Mouse (Mus musculus): ENCODE results near the gene Casp9. TPM values are rescaled to one million over a fixed set of nuclear protein-coding genes. Genes with fewer than 3 reads are reported as not detected.
A peak's percentile ranks its signal among the peaks of the same experiment; 100 is the strongest.

Casp9 gene
- polyA plus RNA-seq, 1 experiment from 2014 or later, result 21.8 TPM

- H3K9me3 ChIP-seq, result no peaks in the 10 kb centered on the region
- no peak for ATAC-seq
- no peaks in the 10 kb centered on the region for H3K4me1 ChIP-seq (replicated peaks)
- no peak within 1 kb of the TSS for H3K27ac ChIP-seq
- 53% methylated on average over 5 of the region's 5 CpGs for WGBS
- no peaks in the 10 kb centered on the region for H3K36me3 ChIP-seq
- no peak within 1 kb of the TSS for H3K4me2 ChIP-seq (replicated peaks)
- H3K4me3 ChIP-seq (replicated peaks), result no peak within 1 kb of the TSS
- no peaks in the 10 kb centered on the region for H3K27me3 ChIP-seq (replicated peaks)
- no peak within 1 kb of the TSS for H3K9ac ChIP-seq
These were observed 32.6 kb downstream of the Casp9 start, which contains the start of gene Cela2a for GRCm38 (mm10) chr4:141826060-141826459. Gene Cela2a, minus strand, starts transcription at chr4:141826160.

GRCm38 (mm10) chr4:141827401-141827800 lies 34.0 kb downstream of the Casp9 start:
- Histone ChIP-seq H3K4me2 (replicated peaks) (no peak overlapping the region), H3K4me3 (replicated peaks) (no peak overlapping the region), H3K27ac (no peak overlapping the region), H3K9me3 (no peaks in the 10 kb centered on the region), H3K27me3 (replicated peaks) (no peaks in the 10 kb centered on the region), H3K9ac (no peak overlapping the region), H3K36me3 (no peaks in the 10 kb centered on the region), H3K4me1 (replicated peaks) (no peaks in the 10 kb centered on the region)
- 90% methylated on average over 2 of the region's 2 CpGs for WGBS
- ATAC-seq, result peak; percentile 26; the same call in 1 of the 2 replicates

GRCm38 (mm10) chr4:141828177-141828576 lies 34.8 kb downstream of the Casp9 start:
- 55% methylated on average over 4 of the region's 4 CpGs for WGBS
- Histone ChIP-seq H3K27ac (no peak overlapping the region), H3K27me3 (replicated peaks) (no peaks in the 10 kb centered on the region), H3K9me3 (no peaks in the 10 kb centered on the region), H3K4me1 (replicated peaks) (no peaks in the 10 kb centered on the region), H3K36me3 (no peaks in the 10 kb centered on the region), H3K4me3 (replicated peaks) (no peak overlapping the region), H3K4me2 (replicated peaks) (no peak overlapping the region), H3K9ac (no peak overlapping the region)
- ATAC-seq, result no peak

- Histone ChIP-seq H3K9ac (no peak overlapping the region), H3K27ac (no peak overlapping the region), H3K4me3 (replicated peaks) (no peak overlapping the region), H3K4me2 (replicated peaks) (no peak overlapping the region), H3K27me3 (replicated peaks) (no peaks in the 10 kb centered on the region), H3K36me3 (no peaks in the 10 kb centered on the region), H3K9me3 (no peaks in the 10 kb centered on the region), H3K4me1 (replicated peaks) (0 out of 2 replicates have a peak, but pooled peaks cover 3% of the 10 kb centered on the region)
- WGBS, result 60% methylated on average over 11 of the region's 11 CpGs
- ATAC-seq, result no peak
These were observed 37.0 kb downstream of the Casp9 start for GRCm38 (mm10) chr4:141830381-141830780.

- Histone ChIP-seq H3K9ac (no peak overlapping the region), H3K27ac (no peak overlapping the region), H3K4me1 (replicated peaks) (0 out of 2 replicates have a peak, but pooled peaks cover 3% of the 10 kb centered on the region), H3K4me3 (replicated peaks) (no peak overlapping the region), H3K36me3 (no peaks in the 10 kb centered on the region), H3K27me3 (replicated peaks) (no peaks in the 10 kb centered on the region), H3K9me3 (no peaks in the 10 kb centered on the region), H3K4me2 (replicated peaks) (no peak overlapping the region)
- no peak for ATAC-seq
- 76% methylated on average over 7 of the region's 7 CpGs for WGBS
These were observed 37.9 kb downstream of the Casp9 start for GRCm38 (mm10) chr4:141831361-141831760.

GRCm38 (mm10) chr4:141833911-141834310 lies 40.5 kb downstream of the Casp9 start:
- ATAC-seq, result no peak
- no peak overlapping the region for H3K27ac ChIP-seq
- H3K9ac ChIP-seq, result no peak overlapping the region
- H3K4me1 ChIP-seq (replicated peaks), result 0 out of 2 replicates have a peak, but pooled peaks cover 3% of the 10 kb centered on the region
- H3K4me3 ChIP-seq (replicated peaks), result no peak overlapping the region
- no peaks in the 10 kb centered on the region for H3K9me3 ChIP-seq
- no peaks in the 10 kb centered on the region for H3K36me3 ChIP-seq
- H3K27me3 ChIP-seq (replicated peaks), result no peaks in the 10 kb centered on the region
- 32% methylated on average over 1 of the region's 1 CpGs for whole genome bisulfite sequencing
- no peak overlapping the region for H3K4me2 ChIP-seq (replicated peaks)

GRCm38 (mm10) chr4:141834536-141835095 lies 41.2 kb downstream of the Casp9 start:
- Histone ChIP-seq H3K9ac (no peak overlapping the region), H3K27me3 (replicated peaks) (no peaks in the 10 kb centered on the region), H3K4me2 (replicated peaks) (no peak overlapping the region), H3K4me3 (replicated peaks) (no peak overlapping the region), H3K36me3 (no peaks in the 10 kb centered on the region), H3K4me1 (replicated peaks) (0 out of 2 replicates have a peak, but pooled peaks cover 3% of the 10 kb centered on the region), H3K27ac (no peak overlapping the region), H3K9me3 (no peaks in the 10 kb centered on the region)
- WGBS, result 48% methylated on average over 5 of the region's 5 CpGs
- ATAC-seq, result no peak

- Histone ChIP-seq H3K27ac (no peak within 1 kb of the TSS), H3K4me2 (replicated peaks) (no peak within 1 kb of the TSS), H3K4me1 (replicated peaks) (no peaks in the 10 kb centered on the region), H3K9me3 (no peaks in the 10 kb centered on the region), H3K27me3 (replicated peaks) (no peaks in the 10 kb centered on the region), H3K36me3 (no peaks in the 10 kb centered on the region), H3K4me3 (replicated peaks) (no peak within 1 kb of the TSS), H3K9ac (no peak within 1 kb of the TSS)
- 75% methylated on average over 6 of the region's 6 CpGs for WGBS
- ATAC-seq, result no peak
These were observed 52.6 kb downstream of the Casp9 start, which contains the start of gene Ctrc for GRCm38 (mm10) chr4:141845999-141846398. Gene Ctrc, minus strand, starts transcription at chr4:141846359.

- Histone ChIP-seq H3K36me3 (no peaks in the 10 kb centered on the region), H3K4me3 (replicated peaks) (no peak overlapping the region), H3K9me3 (no peaks in the 10 kb centered on the region), H3K27me3 (replicated peaks) (no peaks in the 10 kb centered on the region), H3K4me2 (replicated peaks) (no peak overlapping the region), H3K27ac (no peak overlapping the region), H3K9ac (no peak overlapping the region), H3K4me1 (replicated peaks) (peaks cover 7% of the 10 kb centered on the region; the same call in 1 of the 2 replicates)
- no peak for ATAC-seq
- WGBS, result 78% methylated on average over 9 of the region's 9 CpGs
These were observed 60.0 kb downstream of the Casp9 start for GRCm38 (mm10) chr4:141853437-141853836.

GRCm38 (mm10) chr4:141857422-141857930 lies 64.1 kb downstream of the Casp9 start:
- H3K9ac ChIP-seq, result no peak overlapping the region
- peak overlapping the region; percentile 51; the same call in 1 of the 2 replicates for H3K27ac ChIP-seq
- H3K9me3 ChIP-seq, result no peaks in the 10 kb centered on the region

GRCm38 (mm10) chr4:141858501-141858900 lies 65.1 kb downstream of the Casp9 start:
- no peak for ATAC-seq
- Histone ChIP-seq H3K9ac (no peak overlapping the region), H3K4me3 (replicated peaks) (no peak overlapping the region), H3K27me3 (replicated peaks) (no peaks in the 10 kb centered on the region), H3K36me3 (peaks cover 13% of the 10 kb centered on the region; the same call in 1 of the 2 replicates), H3K9me3 (no peaks in the 10 kb centered on the region), H3K27ac (0 out of 2 replicates have a peak overlapping the region, but pooled peaks have one; percentile 13), H3K4me1 (replicated peaks) (peaks cover 22% of the 10 kb centered on the region), H3K4me2 (replicated peaks) (no peak overlapping the region)
- WGBS, result 65% methylated on average over 20 of the region's 20 CpGs

More at GRCm38 (mm10) chr4:141857422-141857930, 64.1 kb downstream of the Casp9 start:
- Histone ChIP-seq H3K4me1 (replicated peaks) (peaks cover 15% of the 10 kb centered on the region; the same call in 1 of the 2 replicates), H3K36me3 (peaks cover 13% of the 10 kb centered on the region; the same call in 1 of the 2 replicates), H3K27me3 (replicated peaks) (no peaks in the 10 kb centered on the region), H3K4me3 (replicated peaks) (no peak overlapping the region), H3K4me2 (replicated peaks) (no peak overlapping the region)
- WGBS, result 19% methylated on average over 10 of the region's 10 CpGs
- ATAC-seq, result peak; percentile 61

GRCm38 (mm10) chr4:141859351-141859750 lies 65.9 kb downstream of the Casp9 start:
- no peaks in the 10 kb centered on the region for H3K27me3 ChIP-seq (replicated peaks)
- H3K9me3 ChIP-seq, result no peaks in the 10 kb centered on the region

More at GRCm38 (mm10) chr4:141859351-141859750, 65.9 kb downstream of the Casp9 start:
- H3K9ac ChIP-seq, result no peak overlapping the region
- no peak overlapping the region for H3K4me3 ChIP-seq (replicated peaks)
- no peak overlapping the region for H3K4me2 ChIP-seq (replicated peaks)
- H3K27ac ChIP-seq, result no peak overlapping the region
- peaks cover 28% of the 10 kb centered on the region for H3K4me1 ChIP-seq (replicated peaks)
- 94% methylated on average over 14 of the region's 14 CpGs for WGBS
- H3K36me3 ChIP-seq, result peaks cover 13% of the 10 kb centered on the region; the same call in 1 of the 2 replicates
- ATAC-seq, result no peak

Data from intestine, embryonic 15.5 days (tissue).